Mouse (Mus musculus) spleen, adult 2 months (tissue): ENCODE measurements around the gene Gorasp2. TPM values are rescaled to one million over a fixed set of nuclear protein-coding genes. Genes with fewer than 3 reads are reported as not detected.

Experiments
- DNase-seq, 2 experiments: peaks; one replicate each; pipeline versions ENCODE4 v3.0.0 to v3.0.0-alpha.2; 2012 to 2021; ENCODE audit warnings: low spot score in 2 of 2, low read depth in 1 of 2
- H3K27ac ChIP-seq: fragments of 200-500 bp; 2 replicates; pipeline ENCODE4 v1.5.1; 2012; ENCODE audit warnings: low read length, inconsistent platforms; ENCODE audit not compliant: insufficient read depth
- H3K27me3 ChIP-seq: fragments of 200-500 bp; 2 replicates; pipeline ENCODE4 v1.6.1; 2012; ENCODE audit warnings: mild to moderate bottlenecking, moderate library complexity, low read length, inconsistent platforms; ENCODE audit not compliant: control insufficient read depth, insufficient read depth
- H3K36me3 ChIP-seq: fragments of 200-500 bp; 2 replicates; pipeline ENCODE4 v1.6.1; 2012; ENCODE audit warnings: mild to moderate bottlenecking, low read length, inconsistent platforms; ENCODE audit not compliant: control insufficient read depth, insufficient read depth
- H3K4me1 ChIP-seq: fragments of 200-500 bp; 2 replicates; pipeline ENCODE4 v1.6.1; 2011; ENCODE audit warnings: inconsistent platforms; ENCODE audit not compliant: control insufficient read depth, insufficient read depth, insufficient read length
- H3K4me3 ChIP-seq: fragments of 200-500 bp; 2 replicates; pipeline ENCODE4 v1.5.1; 2011; ENCODE audit warnings: mild to moderate bottlenecking, inconsistent platforms; ENCODE audit not compliant: insufficient read depth, insufficient read length; ENCODE audit errors: extremely low read depth
- CTCF ChIP-seq: fragments of 200-500 bp; IDR thresholded peaks from 2 replicates; pipeline ENCODE4 v1.5.1; 2011; ENCODE audit warnings: mild to moderate bottlenecking, inconsistent platforms; ENCODE audit not compliant: insufficient read depth, insufficient read length, insufficient replicate concordance; ENCODE audit errors: extremely low read depth
- POLR2A ChIP-seq: fragments of 200-500 bp; IDR thresholded peaks from 2 replicates; pipeline ENCODE4 v1.6.1; 2011; ENCODE audit warnings: low read depth, low read length, inconsistent platforms
- WGBS: fragments of 180-500 bp; shearing (Covaris S2); methylation state at CpG from one replicate; pipeline ENCODE4 v1.1.7; 2018; 5-methylcytosine and 5-hydroxymethylcytosine counted together
- polyA plus RNA-seq: library from polyadenylated mRNA; depleted of rRNA; stranded (reverse); fragments of >200 nt; gene quantifications from 2 replicates; pipeline ENCODE4 v1.2.3, GENCODE M21; 2012

The Gorasp2 gene
- polyA plus RNA-seq, 1 experiment: 59.2 TPM

DNA sequence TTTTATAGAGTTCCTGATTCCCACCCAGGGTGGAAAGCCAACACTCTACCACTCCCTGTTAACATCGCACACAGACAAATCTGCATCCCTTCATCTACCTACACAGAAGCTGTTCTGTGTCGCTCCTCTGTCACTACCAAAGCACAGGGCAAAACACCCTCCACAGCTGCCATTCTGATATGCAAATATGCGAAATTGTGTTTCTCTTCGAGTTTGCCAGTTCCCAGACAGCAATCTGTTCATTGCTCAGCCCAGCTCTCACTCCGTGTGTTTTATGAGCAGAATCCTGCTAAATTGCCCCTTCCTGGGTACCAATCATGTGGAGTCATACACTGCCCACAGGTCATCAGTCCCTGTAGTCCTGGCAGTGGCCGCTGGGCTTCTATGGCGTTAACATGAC, 4.3 kb upstream of the Gorasp2 start:
- H3K4me1 ChIP-seq: no peaks in the 10 kb centered on the region
- TF ChIP-seq POLR2A (no peak), CTCF (no peak)
- no peak overlapping the region for H3K27ac ChIP-seq
- WGBS: 72% methylated on average over 7 of the region's 7 CpGs
- no peak for DNase-seq
- H3K36me3 ChIP-seq: no peaks in the 10 kb centered on the region
- no peak overlapping the region for H3K4me3 ChIP-seq
- peaks cover 2% of the 10 kb centered on the region; the same call in 1 of the 2 replicates for H3K27me3 ChIP-seq

DNA sequence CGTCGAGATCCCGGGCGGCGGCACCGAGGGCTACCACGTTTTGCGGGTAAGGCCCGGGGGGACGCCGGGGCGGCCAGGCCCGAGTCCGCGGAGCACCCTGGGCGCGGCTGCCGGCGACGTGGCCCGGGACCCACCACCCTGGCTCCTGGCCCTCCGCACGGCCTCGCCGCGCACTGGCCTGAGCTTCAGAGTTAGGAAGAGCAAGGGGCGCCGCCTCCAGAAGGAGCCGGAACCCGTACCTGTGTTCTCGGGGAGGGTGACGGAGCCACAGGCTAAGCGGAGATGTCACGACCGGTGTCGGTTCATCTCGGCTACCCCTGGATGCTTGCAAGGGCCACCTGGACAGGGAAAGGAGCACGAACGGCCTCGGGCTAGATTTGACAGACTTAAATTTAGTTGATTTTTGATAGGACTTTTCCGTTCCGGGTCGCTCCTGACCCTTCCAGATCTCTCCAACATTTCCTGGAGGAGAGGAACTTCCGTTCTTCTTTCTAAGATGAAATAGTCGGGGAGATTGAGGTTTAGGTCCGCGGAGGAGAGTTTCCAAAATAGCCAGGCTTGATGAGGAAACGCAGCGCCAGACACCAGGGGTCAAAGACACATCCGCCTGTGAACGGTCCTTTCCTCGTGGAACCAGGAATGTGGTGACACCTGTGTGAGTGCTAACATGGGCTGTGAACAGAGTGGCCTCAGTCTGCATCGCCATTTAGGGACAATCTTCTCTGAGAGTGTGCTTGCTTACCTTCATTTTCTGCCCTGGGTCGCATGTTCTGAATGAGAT, 529 bp downstream of the Gorasp2 start, which contains the start of gene Gm26558:
Gm26558 (minus strand) TSS at position 394 of the 781 bp plus-strand sequence.
- Histone ChIP-seq H3K4me1 (peaks cover 3% of the 10 kb centered on the region), H3K4me3 (peak within 1 kb of the TSS; percentile 81), H3K27me3 (peaks cover 2% of the 10 kb centered on the region; the same call in 1 of the 2 replicates), H3K27ac (peak within 1 kb of the TSS; percentile 92), H3K36me3 (no peaks in the 10 kb centered on the region)
- DNase-seq: no peak
- WGBS: 1% methylated on average over 53 of the region's 54 CpGs
- TF ChIP-seq CTCF (no peak), POLR2A (no peak)

DNA sequence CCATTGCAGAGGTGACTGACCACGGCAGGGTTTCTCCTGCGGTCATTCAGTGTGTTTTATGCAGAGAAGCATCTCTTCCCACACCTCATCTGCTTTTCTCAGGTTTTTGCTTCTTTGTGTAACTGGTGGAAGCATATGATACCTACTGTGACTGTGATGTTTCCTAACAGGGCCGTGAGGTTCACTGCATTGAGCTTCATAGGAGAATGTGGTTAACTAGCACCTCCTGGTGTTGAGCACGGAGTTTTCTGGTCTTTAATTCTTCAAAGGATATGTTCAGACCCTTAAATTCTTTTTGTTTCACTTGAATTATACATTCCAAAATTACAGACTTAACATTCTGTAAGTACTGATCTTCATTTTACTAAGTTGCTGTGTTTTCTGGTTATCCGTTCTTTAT, 2.4 kb downstream of the Gorasp2 start:
- TF ChIP-seq CTCF (no peak), POLR2A (no peak)
- Histone ChIP-seq H3K27me3 (no peaks in the 10 kb centered on the region), H3K4me3 (no peak overlapping the region), H3K36me3 (no peaks in the 10 kb centered on the region), H3K27ac (no peak overlapping the region), H3K4me1 (peaks cover 10% of the 10 kb centered on the region)
- WGBS: 71% methylated on average over 5 of the region's 5 CpGs
- peak in 1 of 2 experiments; percentile 30 for DNase-seq

DNA sequence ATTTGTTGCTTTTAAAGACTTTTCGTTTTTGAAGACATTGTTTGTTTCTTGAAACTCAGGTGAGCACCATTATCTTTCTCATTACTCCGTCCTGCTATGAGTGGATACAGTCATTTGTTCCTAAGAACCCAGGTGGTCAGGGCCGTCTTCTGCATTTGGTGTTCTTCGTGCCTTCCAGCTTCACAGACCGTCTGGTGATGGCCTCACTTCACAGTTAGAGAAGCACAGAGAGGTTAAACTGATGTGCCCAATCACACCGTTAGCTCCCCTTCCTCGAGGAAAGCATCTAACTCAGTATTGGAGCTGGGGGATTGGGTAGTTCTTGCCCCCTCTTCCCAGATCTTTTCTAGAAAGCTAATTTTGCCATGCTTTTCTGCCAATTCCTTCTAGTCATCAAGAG, 5.6 kb downstream of the Gorasp2 start:
- no peaks in the 10 kb centered on the region for H3K27me3 ChIP-seq
- peaks cover 21% of the 10 kb centered on the region for H3K4me1 ChIP-seq
- no peaks in the 10 kb centered on the region for H3K36me3 ChIP-seq
- TF ChIP-seq POLR2A (no peak), CTCF (no peak)
- H3K4me3 ChIP-seq: no peak overlapping the region
- DNase-seq: no peak
- no peak overlapping the region for H3K27ac ChIP-seq
- WGBS: 91% methylated on average over 7 of the region's 7 CpGs

DNA sequence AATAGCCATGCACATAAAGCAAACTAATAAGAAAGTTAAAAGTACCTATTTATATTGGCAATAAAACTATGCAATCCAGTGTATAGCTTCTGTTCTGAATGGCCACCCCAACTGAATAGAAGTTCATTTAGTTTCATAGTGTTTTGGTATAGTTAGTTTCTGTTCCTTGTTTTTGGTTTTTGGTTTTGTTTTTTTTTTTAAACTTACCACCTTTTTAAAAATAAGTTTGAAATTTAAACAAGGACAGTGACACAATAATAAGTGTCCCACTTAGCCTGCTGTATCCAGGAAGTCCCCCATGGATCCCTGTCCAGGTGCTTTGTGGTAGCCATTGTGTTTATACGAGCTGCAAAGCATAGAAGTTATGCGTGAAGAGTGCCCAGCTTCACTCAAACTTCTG, 7.9 kb downstream of the Gorasp2 start:
- H3K4me3 ChIP-seq: peak overlapping the region; percentile 39
- WGBS: 45% methylated on average over 2 of the region's 2 CpGs
- no peak for DNase-seq
- H3K36me3 ChIP-seq: no peaks in the 10 kb centered on the region
- H3K4me1 ChIP-seq: peaks cover 18% of the 10 kb centered on the region
- H3K27ac ChIP-seq: peak overlapping the region; percentile 88
- no peak for TF ChIP-seq POLR2A
- no peak for TF ChIP-seq CTCF
- H3K27me3 ChIP-seq: no peaks in the 10 kb centered on the region

DNA sequence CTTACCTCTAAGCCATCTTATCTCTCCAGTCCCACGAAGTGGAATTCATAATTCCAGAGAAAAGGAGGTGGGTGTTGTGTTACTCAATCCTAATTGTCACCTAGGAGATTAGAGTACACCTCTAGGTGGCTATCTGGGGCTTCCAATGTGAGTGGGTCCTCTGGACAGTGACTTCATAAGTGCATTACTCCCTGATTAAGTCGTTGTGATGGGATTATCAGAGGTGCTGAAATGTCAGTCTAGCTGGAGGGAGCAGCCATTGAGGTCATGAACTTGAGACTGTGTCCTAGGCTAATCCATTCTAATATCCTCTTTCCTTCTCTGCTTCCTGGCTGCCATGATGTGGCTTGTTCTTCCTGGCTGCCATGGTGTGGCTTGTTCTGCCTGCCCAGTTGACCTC, 8.5 kb downstream of the Gorasp2 start:
- WGBS: 82% methylated on average over 2 of the region's 2 CpGs

DNA sequence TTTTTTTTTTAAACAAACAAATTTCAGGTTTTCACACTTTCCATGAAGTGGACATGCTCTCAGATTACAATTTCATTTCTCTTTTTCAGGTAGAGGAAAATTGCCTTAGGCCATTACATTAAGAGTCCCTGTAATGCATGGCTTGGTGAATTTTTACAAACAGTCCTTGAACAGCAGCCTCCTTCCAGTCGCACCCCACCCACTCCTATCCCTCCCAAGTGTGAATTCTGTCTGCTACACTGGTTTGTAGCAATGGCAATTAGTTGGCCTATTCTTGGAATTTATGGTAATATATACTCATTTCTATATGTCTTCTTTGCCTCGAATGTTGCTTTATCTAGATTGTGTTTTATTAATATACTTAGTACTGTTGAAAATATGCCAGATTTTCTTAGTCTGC, 11.1 kb downstream of the Gorasp2 start:
- TF ChIP-seq CTCF (no peak), POLR2A (no peak)
- no peak overlapping the region for H3K4me3 ChIP-seq
- H3K4me1 ChIP-seq: peaks cover 18% of the 10 kb centered on the region
- DNase-seq: no peak
- no peak overlapping the region for H3K27ac ChIP-seq
- WGBS: 82% methylated on average over 2 of the region's 2 CpGs
- H3K27me3 ChIP-seq: no peaks in the 10 kb centered on the region
- no peaks in the 10 kb centered on the region; the same call in 1 of the 2 replicates for H3K36me3 ChIP-seq

More for the DNA sequence above, 8.5 kb downstream of the Gorasp2 start:
- TF ChIP-seq CTCF: no peak
- no peak for TF ChIP-seq POLR2A
- Histone ChIP-seq H3K4me3 (no peak overlapping the region), H3K36me3 (no peaks in the 10 kb centered on the region), H3K27ac (peak overlapping the region; percentile 88), H3K27me3 (no peaks in the 10 kb centered on the region), H3K4me1 (peaks cover 18% of the 10 kb centered on the region)
- no peak for DNase-seq
